Mouse (Mus musculus): ENCODE results near the gene Stag2. TPM values are rescaled to one million over a fixed set of nuclear protein-coding genes. Genes with fewer than 3 reads are reported as not detected.

Stag2 gene
- polyA plus RNA-seq, 1 experiment, result 75.8 TPM

- TF ChIP-seq CTCF (IDR thresholded peaks at IDR 0.05; ENCODE audit: borderline replicate concordance, insufficient read depth, low read length), result no peak
- no peak for TF ChIP-seq POLR2A (IDR thresholded peaks at IDR 0.05; ENCODE audit: low read depth, low read length)
- H3K4me1 ChIP-seq (ENCODE audit: control insufficient read depth, insufficient read depth, low read length), result no peaks in the 10 kb centered on the region
Measured at GRCm38 (mm10) chrX:42194608-42195007, 45.5 kb downstream of the Stag2 start.

DNA sequence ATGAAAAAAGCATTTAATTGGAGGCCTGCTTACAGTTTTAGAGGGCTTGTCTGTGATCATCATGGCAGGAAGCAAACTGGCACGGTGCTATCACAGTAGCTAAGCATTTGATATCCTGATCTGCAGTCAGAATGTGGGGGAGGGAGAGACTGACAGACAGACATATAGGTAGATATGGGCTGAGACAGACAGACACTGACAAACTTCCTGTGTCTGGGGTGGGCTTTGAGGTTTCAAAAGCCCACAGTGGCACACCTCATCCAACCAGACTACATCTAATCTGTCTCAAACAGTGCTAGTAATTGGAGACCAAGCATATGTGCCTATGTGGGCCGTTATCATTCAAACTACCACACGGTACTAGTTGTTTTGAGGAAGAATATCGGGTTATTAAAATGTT is 53.4 kb downstream of the Stag2 start:
- Histone ChIP-seq H3K27ac (ENCODE audit: insufficient read depth, low read length) (no peak overlapping the region), H3K4me3 (ENCODE audit: insufficient read depth, low read length) (no peak overlapping the region), H3K4me1 (ENCODE audit: control insufficient read depth, insufficient read depth, low read length) (no peaks in the 10 kb centered on the region)
- TF ChIP-seq CTCF (IDR thresholded peaks at IDR 0.05; ENCODE audit: borderline replicate concordance, insufficient read depth, low read length), result no peak
- no peak for TF ChIP-seq POLR2A (IDR thresholded peaks at IDR 0.05; ENCODE audit: low read depth, low read length)

More at GRCm38 (mm10) chrX:42194608-42195007, 45.5 kb downstream of the Stag2 start:
- H3K4me3 ChIP-seq (ENCODE audit: insufficient read depth, low read length), result no peak overlapping the region
- H3K27ac ChIP-seq (ENCODE audit: insufficient read depth, low read length), result no peak overlapping the region

GRCm38 (mm10) chrX:42215742-42216141 is 66.6 kb downstream of the Stag2 start:
- Histone ChIP-seq H3K4me1 (ENCODE audit: control insufficient read depth, insufficient read depth, low read length) (no peaks in the 10 kb centered on the region), H3K4me3 (ENCODE audit: insufficient read depth, low read length) (no peak overlapping the region), H3K27ac (ENCODE audit: insufficient read depth, low read length) (no peak overlapping the region)
- TF ChIP-seq CTCF (IDR thresholded peaks at IDR 0.05; ENCODE audit: borderline replicate concordance, insufficient read depth, low read length) (no peak), POLR2A (IDR thresholded peaks at IDR 0.05; ENCODE audit: low read depth, low read length) (no peak)

DNA sequence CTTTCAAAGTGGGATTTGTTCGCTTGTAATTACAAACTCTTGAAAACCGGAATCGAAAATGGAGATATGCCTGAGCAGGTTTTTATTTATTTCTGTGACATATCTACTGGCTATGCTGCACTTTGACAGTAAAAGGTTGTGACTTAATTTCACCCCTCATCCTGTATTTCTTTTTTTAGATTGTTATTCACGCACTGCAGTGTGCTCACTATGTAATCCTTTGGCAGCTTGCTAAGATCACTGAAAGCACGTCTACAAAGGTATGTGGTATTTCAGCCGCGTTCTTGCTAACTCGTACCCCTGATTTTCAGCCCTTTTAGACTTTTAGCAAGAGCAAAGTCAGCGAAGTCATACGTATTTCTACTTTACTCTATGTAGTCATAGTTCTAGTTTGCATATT is 101.2 kb downstream of the Stag2 start:
- Histone ChIP-seq H3K4me1 (ENCODE audit: control insufficient read depth, insufficient read depth, low read length) (no peaks in the 10 kb centered on the region), H3K27ac (ENCODE audit: insufficient read depth, low read length) (no peak overlapping the region), H3K4me3 (ENCODE audit: insufficient read depth, low read length) (no peak overlapping the region)
- no peak for TF ChIP-seq POLR2A (IDR thresholded peaks at IDR 0.05; ENCODE audit: low read depth, low read length)
- TF ChIP-seq CTCF (IDR thresholded peaks at IDR 0.05; ENCODE audit: borderline replicate concordance, insufficient read depth, low read length), result no peak

- no peak overlapping the region for H3K27ac ChIP-seq (ENCODE audit: insufficient read depth, low read length)
- no peak for TF ChIP-seq POLR2A (IDR thresholded peaks at IDR 0.05; ENCODE audit: low read depth, low read length)
- TF ChIP-seq CTCF (IDR thresholded peaks at IDR 0.05; ENCODE audit: borderline replicate concordance, insufficient read depth, low read length), result no peak
- no peak overlapping the region for H3K4me3 ChIP-seq (ENCODE audit: insufficient read depth, low read length)
- no peaks in the 10 kb centered on the region for H3K4me1 ChIP-seq (ENCODE audit: control insufficient read depth, insufficient read depth, low read length)
Measured at GRCm38 (mm10) chrX:42272713-42273112, 123.6 kb downstream of the Stag2 start.

DNA sequence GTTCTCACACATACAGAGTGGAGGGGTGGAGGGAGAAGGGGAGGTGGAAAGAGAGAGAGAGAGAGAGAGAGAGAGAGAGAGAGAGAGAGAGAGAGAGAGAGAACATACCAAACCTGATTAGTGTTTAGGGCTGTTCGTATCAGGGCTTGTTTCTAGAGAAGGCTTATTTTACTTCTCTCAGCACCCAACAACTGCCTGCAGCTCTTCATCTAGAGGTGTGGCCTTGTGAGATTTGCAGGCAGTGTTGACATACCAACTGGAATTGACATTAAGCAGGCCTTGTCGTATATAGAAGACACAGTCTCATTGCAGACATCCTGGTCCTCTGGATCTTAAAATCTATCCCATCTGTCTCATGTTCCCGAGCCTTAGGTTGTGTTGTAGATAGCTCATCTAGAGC is 141.1 kb downstream of the Stag2 start:
- Histone ChIP-seq H3K4me3 (ENCODE audit: insufficient read depth, low read length) (no peak overlapping the region), H3K27ac (ENCODE audit: insufficient read depth, low read length) (no peak overlapping the region), H3K4me1 (ENCODE audit: control insufficient read depth, insufficient read depth, low read length) (no peaks in the 10 kb centered on the region)
- TF ChIP-seq POLR2A (IDR thresholded peaks at IDR 0.05; ENCODE audit: low read depth, low read length) (no peak), CTCF (IDR thresholded peaks at IDR 0.05; ENCODE audit: borderline replicate concordance, insufficient read depth, low read length) (no peak)

DNA sequence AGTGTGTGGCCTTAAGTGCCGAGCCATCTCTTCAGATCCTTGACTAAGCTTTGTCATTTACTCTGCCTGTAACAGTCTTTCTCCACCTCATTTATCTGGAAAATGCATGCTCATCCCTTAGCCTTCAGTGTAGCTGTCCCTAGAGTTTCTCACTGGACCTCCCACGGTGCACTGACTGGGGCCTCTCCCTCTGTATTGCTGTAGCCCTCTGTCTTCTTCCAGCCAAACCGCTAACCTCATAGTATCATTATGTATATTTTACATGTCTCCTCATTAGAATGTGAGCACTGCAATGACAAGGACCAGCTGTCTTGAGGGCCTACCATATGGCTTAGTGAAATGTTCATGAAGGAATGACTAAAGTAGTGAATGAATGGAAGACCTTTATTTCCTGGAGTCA is 166.1 kb downstream of the Stag2 start:
- no peaks in the 10 kb centered on the region for H3K4me1 ChIP-seq (ENCODE audit: control insufficient read depth, insufficient read depth, low read length)
- H3K4me3 ChIP-seq (ENCODE audit: insufficient read depth, low read length), result no peak overlapping the region
- no peak for TF ChIP-seq CTCF (IDR thresholded peaks at IDR 0.05; ENCODE audit: borderline replicate concordance, insufficient read depth, low read length)
- no peak overlapping the region for H3K27ac ChIP-seq (ENCODE audit: insufficient read depth, low read length)

- TF ChIP-seq CTCF (IDR thresholded peaks at IDR 0.05; ENCODE audit: borderline replicate concordance, insufficient read depth, low read length) (no peak), POLR2A (IDR thresholded peaks at IDR 0.05; ENCODE audit: low read depth, low read length) (no peak)
- H3K27ac ChIP-seq (ENCODE audit: insufficient read depth, low read length), result no peak overlapping the region
- H3K4me3 ChIP-seq (ENCODE audit: insufficient read depth, low read length), result no peak overlapping the region
- H3K4me1 ChIP-seq (ENCODE audit: control insufficient read depth, insufficient read depth, low read length), result no peaks in the 10 kb centered on the region; the same call in 1 of the 2 replicates
Measured at GRCm38 (mm10) chrX:42320424-42320823, 171.3 kb downstream of the Stag2 start.

GRCm38 (mm10) chrX:42321200-42321773 is 172.2 kb downstream of the Stag2 start:
- no peak overlapping the region for H3K4me3 ChIP-seq (ENCODE audit: insufficient read depth, low read length)
- no peaks in the 10 kb centered on the region; the same call in 1 of the 2 replicates for H3K4me1 ChIP-seq (ENCODE audit: control insufficient read depth, insufficient read depth, low read length)
- H3K27ac ChIP-seq (ENCODE audit: insufficient read depth, low read length), result no peak overlapping the region
- TF ChIP-seq CTCF (IDR thresholded peaks at IDR 0.05; ENCODE audit: borderline replicate concordance, insufficient read depth, low read length), result no peak
- no peak for TF ChIP-seq POLR2A (IDR thresholded peaks at IDR 0.05; ENCODE audit: low read depth, low read length)

- Histone ChIP-seq H3K4me3 (ENCODE audit: insufficient read depth, low read length) (no peak overlapping the region), H3K4me1 (ENCODE audit: control insufficient read depth, insufficient read depth, low read length) (no peaks in the 10 kb centered on the region; the same call in 1 of the 2 replicates), H3K27ac (ENCODE audit: insufficient read depth, low read length) (no peak overlapping the region)
- TF ChIP-seq CTCF (IDR thresholded peaks at IDR 0.05; ENCODE audit: borderline replicate concordance, insufficient read depth, low read length), result no peak
- no peak for TF ChIP-seq POLR2A (IDR thresholded peaks at IDR 0.05; ENCODE audit: low read depth, low read length)
Measured at GRCm38 (mm10) chrX:42324848-42325247, 175.7 kb downstream of the Stag2 start.

Other genes starting within 250 kb of the Stag2 start
- gene Thoc2, start 228.6 kb upstream of the Stag2 start, polyA plus RNA-seq (2011; ENCODE audit: insufficient read length, low read depth, missing spikeins), result 91.7 and 102 TPM in 2 replicates
- 41.0 and 47.4 TPM in 2 replicates for gene Xiap, start 89.6 kb upstream of the Stag2 start, polyA plus RNA-seq (2011; ENCODE audit: insufficient read length, low read depth, missing spikeins)

All from embryonic fibroblast, embryonic 13.5 days (primary cell).